In genomic region chr1:119346634-119347155, GRCm38 (mm10) we compare ENCODE assay signal across 23 mouse cellular contexts.
A peak's percentile ranks its signal among the peaks of the same experiment; 100 is the strongest.
DNase-seq lines count a peak whose midpoint lies in the region; TF ChIP-seq lines count a peak whose summit lies in the region.
"Had no signal": no experiment of that assay in that cellular context is flagged by ENCODE, and none has a peak within 500 bp of the region (broad histone marks: within the 10 kb centered on the region; RNA-seq: fewer than 3 reads in every experiment).

No protein-coding gene starts in this region.

- no peak for TF ChIP-seq EP300 in heart, adult 2 months (IDR thresholded peaks at IDR 0.05; ENCODE audit: insufficient read depth, low read depth, low read length)

- no peak overlapping the region for H3K4me3 ChIP-seq in heart, adult 2 months
- H3K4me3 ChIP-seq: erythroblast, embryonic 14.5 days; hindbrain, embryonic 15.5 days; limb, embryonic 12.5 days; midbrain, embryonic 13.5 days; neural tube, embryonic 13.5 days had no signal

- TF ChIP-seq CTCF in heart, adult 2 months (IDR thresholded peaks at IDR 0.05) = no peak

- DNase-seq in gastrocnemius, adult 18-20 months (ENCODE audit: low spot score) = peak; percentile 19
- DNase-seq in gastrocnemius, adult 8-10 months (ENCODE audit: low spot score in 2 of 2) = no peak
- DNase-seq in heart, adult 2 months = peak; percentile 40 to 65
- no peak for DNase-seq in heart, postnatal 25 days (ENCODE audit: low spot score)
- peak; percentile 58 for DNase-seq in 3134 (ENCODE audit: extremely low read depth, insufficient read length, low spot score)
- peak; percentile 50 for DNase-seq in Muller cell, postnatal 12 days (ENCODE audit: inconsistent ontology term)
- DNase-seq in embryo, embryonic 10 days (ENCODE audit: low spot score) = no peak
- DNase-seq: adrenal gland, postnatal 25 days; B cell, adult 2 months; cerebellum, adult 18-20 months; cerebellum, postnatal 10 days; forebrain, postnatal 0 days; kidney, adult 11 months; kidney, postnatal 14 days; lung, postnatal 36 days; right cerebral cortex, postnatal 4 days; thymus, adult 2 months; thymus, postnatal 36 days had no signal

- no peak for TF ChIP-seq POLR2A in heart, adult 2 months (IDR thresholded peaks at IDR 0.05; ENCODE audit: insufficient read depth, low read depth, low read length)

- intact Hi-C loops in heart, adult 2 months (cut with DNase I) = no loop called here
- intact Hi-C loops in heart, postnatal 25 days (cut with DNase I) = no loop called here

- no peaks in the 10 kb centered on the region for H3K4me1 ChIP-seq in heart, adult 2 months (ENCODE audit: control insufficient read depth, insufficient read depth, low read length)
- H3K4me1 ChIP-seq: hindbrain, embryonic 15.5 days had no signal

- no peaks in the 10 kb centered on the region for H3K27me3 ChIP-seq in heart, adult 2 months (ENCODE audit: control insufficient read depth, insufficient read depth, low read length)
- H3K27me3 ChIP-seq: hindbrain, embryonic 15.5 days; neural tube, embryonic 13.5 days had no signal

- H3K27ac ChIP-seq in heart, adult 2 months = no peak overlapping the region
- H3K27ac ChIP-seq: hindbrain, embryonic 15.5 days; limb, embryonic 12.5 days; midbrain, embryonic 13.5 days; neural tube, embryonic 13.5 days had no signal

- H3K9ac ChIP-seq in heart, adult 2 months (ENCODE audit: low read depth, low read length) = no peak overlapping the region
- H3K9ac ChIP-seq: forebrain, postnatal 0 days; hindbrain, embryonic 15.5 days; limb, embryonic 12.5 days; midbrain, embryonic 13.5 days; neural tube, embryonic 13.5 days had no signal

- no peaks in the 10 kb centered on the region for H3K36me3 ChIP-seq in heart, adult 2 months (ENCODE audit: control insufficient read depth, insufficient read depth, low read length)
- H3K36me3 ChIP-seq: hindbrain, embryonic 15.5 days; limb, embryonic 12.5 days; midbrain, embryonic 13.5 days; neural tube, embryonic 13.5 days had no signal

- 61% methylated on average over 5 of the region's 5 CpGs for WGBS in heart, adult 2 months

- no peaks in the 10 kb centered on the region for H3K79me2 ChIP-seq in heart, adult 2 months (replicated peaks; ENCODE audit: control insufficient read depth, insufficient read depth, low read length)

Comparison
In these comparisons a context has a peak if more than half of its experiments do, and no peak if none do; other contexts are left out.
1. DNase-seq: peak in gastrocnemius, adult 18-20 months (single experiment), heart, adult 2 months (2 of 2), 3134 (single experiment) and Muller cell, postnatal 12 days (single experiment); none in gastrocnemius, adult 8-10 months (0 of 2), heart, postnatal 25 days (single experiment) and embryo, embryonic 10 days (single experiment).